Mouse (Mus musculus) cerebellum, postnatal 36 days (tissue): Measurements from ENCODE around the gene Gemin4.
"Not testable (repeated sequence)": the region's sequence is repeated elsewhere in the genome, so short reads cannot be mapped to it uniquely, and the experiment has no call there.

Experiments used
- DNase-seq, 2 experiments: peaks; one replicate each; pipeline ENCODE4 v3.0.0; 2021 to 2022; ENCODE audit warnings: mixed read lengths in 2 of 2

The Gemin4 gene

GRCm38 (mm10) chr11:76216049-76216540, 1.4 kb downstream of the Gemin4 start:
- no peak for DNase-seq

DNA sequence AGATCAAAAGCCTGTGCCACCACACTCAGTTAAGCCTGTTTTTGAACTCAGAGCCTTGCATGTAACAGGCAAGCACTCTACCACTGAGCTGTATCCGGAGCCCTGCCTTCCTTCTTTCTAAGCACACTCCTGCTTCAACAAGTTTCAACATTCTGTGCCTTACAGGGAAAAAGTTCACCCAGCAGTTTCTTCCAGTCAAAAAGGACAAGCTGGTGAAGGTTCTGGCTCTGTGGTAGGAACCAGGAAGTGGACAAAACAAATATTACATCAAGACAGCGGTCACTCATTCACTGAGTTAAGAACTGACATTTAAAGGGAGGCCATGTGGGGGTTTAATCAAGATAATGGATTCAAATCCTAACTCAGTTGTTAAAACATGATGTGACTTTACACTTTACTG, 2.5 kb downstream of the Gemin4 start:
- no peak for DNase-seq

GRCm38 (mm10) chr11:76213841-76214240, 3.6 kb downstream of the Gemin4 start:
- no peak for DNase-seq

DNA sequence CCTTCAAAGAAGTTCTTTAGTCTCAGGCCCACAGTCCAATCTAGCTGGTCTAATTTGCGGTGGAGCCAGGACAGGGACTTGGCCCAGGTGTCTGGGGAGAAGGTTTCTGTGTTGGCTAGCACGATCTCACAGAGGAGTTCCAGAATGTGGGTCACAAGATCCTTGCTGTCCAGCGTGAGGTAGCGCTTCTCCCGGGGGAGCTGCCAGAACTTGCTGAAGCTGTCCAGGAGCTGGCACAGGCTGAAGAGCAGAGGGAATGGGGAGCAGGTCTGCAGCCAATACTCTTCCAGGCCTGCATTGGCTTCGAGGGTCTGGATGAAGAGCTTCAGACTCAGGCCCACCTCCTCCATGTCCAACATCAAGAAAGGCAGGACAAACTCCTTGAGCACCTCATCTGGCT, 5.9 kb downstream of the Gemin4 start:
- DNase-seq, result not testable (repeated sequence)

DNA sequence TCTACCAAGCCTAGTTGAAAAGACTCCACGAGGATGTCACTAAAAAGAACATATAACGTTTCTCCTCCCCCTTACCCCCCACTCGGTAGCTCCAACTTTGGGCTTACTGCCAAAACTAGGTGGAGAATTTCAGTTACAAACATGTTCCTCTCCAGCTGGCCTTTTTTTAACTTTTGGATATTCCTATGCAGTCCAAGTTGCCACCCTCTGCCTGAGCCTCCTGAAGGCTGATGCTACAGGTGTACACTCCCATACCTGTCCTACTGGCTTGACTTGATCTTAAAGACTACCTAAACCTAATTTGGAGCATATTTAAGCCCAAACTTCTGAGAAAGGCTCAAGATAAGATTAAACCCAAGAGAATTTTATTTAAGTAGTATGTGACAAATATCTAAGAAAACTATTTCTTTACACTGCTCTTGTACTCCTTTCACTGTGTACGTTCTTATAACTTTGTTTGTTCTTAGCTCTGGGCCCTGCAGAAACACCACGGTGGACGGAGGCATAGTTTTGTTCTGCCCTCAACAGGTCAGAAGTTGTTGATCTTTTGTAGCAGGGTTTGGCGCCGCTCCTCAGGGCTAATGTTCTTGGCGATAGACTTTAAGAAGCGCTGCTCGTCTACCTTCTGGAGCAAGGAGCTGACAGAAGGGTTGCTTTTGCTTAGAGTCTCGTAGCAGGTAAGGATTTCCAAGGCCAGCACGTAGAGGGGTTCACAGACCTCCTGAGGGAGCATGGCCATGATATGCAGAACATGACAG, 7.1 kb downstream of the Gemin4 start:
- DNase-seq, result no peak

GRCm38 (mm10) chr11:76206793-76207192, 10.7 kb downstream of the Gemin4 start:
- DNase-seq, result no peak

- DNase-seq, result peak; percentile 87 to 93
Observed at GRCm38 (mm10) chr11:76201761-76202674, 15.4 kb downstream of the Gemin4 start.

DNA sequence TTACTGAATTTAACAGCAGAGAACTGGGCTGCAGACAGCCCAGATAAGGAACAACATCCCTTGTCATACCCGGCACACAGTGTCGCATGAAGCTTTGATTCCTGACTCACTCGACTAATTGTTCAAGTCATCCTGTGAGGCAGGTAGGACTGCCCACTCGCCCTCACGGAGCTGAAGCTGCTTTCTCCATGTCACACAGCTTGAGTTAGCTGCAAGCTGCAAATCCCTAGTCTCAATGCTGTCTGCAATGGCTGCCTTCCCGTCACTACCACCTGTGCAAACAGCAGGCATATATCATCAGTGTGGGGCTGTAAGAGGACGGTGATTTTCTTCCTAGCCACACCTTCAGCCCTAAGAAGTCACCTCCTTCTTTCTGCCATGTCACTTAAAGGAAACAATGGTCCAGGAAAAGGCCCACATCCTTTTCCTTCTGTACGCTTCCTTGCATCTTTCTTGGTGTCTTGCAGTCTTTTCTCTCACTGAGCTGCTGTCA, 20.4 kb downstream of the Gemin4 start:
- no peak for DNase-seq

- DNase-seq, result no peak
Observed at GRCm38 (mm10) chr11:76196275-76196976, 21.0 kb downstream of the Gemin4 start.

GRCm38 (mm10) chr11:76186908-76187307, 30.6 kb downstream of the Gemin4 start:
- DNase-seq, result no peak

- DNase-seq, result no peak
Observed at GRCm38 (mm10) chr11:76183745-76184144, 33.7 kb downstream of the Gemin4 start.

DNA sequence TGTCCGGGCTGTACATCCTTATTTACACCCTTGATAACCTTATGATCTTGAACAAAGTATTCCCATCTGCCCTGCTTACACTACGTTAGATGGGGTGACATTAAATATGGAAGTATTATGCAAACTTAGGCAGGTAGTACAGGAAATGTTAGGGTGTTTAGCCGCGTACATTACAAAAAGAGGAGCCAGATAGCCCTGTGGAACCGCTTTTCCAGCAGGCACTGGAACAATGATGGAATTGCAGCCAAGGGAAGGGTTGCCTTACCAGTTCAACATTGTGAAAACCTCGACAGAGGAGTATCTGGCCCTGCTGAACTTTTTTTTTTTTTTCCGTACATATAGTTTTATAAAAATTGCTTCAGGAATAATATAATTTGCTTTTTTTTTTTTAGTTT, 37.3 kb downstream of the Gemin4 start:
- no peak for DNase-seq

DNA sequence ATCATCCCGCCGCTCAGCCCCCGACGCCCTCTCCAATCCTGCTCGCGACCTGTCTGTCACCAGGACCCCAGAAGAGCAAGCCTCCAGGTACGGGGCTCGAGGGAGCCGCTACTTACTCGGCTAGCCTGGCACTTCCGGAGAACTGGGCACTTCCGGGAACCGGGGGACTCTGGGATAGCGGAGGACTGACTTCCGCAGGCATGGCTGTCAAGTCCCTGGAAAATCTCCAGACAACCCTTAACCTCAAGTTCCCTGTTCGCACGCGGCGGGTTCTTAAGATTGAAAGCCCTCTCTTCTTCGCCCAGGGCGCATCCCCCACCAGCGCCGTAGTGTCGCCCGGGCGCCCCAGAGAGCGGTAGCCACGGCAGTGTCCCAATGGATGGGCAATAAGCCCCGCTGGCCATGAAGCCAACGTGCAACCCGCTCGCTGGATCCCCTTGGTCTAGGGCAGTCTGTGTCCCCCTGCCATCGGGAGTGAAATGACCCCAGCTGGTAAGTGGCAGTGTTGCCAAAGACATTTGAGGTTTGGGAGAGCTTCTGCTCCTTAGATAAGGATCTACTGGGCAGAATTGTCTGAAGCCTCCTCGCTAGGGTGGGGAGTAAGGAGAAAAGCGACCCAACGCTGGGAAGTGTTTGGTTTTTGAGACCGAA, 37.8 kb downstream of the Gemin4 start, which contains the start of the genes Vps53 and Fam57a:
Vps53 (minus strand) TSS at position 153 of the 651 bp plus-strand sequence.
Fam57a (plus strand) TSS at position 177 of the 651 bp plus-strand sequence.
- DNase-seq, result peak; percentile 91 to 93

DNA sequence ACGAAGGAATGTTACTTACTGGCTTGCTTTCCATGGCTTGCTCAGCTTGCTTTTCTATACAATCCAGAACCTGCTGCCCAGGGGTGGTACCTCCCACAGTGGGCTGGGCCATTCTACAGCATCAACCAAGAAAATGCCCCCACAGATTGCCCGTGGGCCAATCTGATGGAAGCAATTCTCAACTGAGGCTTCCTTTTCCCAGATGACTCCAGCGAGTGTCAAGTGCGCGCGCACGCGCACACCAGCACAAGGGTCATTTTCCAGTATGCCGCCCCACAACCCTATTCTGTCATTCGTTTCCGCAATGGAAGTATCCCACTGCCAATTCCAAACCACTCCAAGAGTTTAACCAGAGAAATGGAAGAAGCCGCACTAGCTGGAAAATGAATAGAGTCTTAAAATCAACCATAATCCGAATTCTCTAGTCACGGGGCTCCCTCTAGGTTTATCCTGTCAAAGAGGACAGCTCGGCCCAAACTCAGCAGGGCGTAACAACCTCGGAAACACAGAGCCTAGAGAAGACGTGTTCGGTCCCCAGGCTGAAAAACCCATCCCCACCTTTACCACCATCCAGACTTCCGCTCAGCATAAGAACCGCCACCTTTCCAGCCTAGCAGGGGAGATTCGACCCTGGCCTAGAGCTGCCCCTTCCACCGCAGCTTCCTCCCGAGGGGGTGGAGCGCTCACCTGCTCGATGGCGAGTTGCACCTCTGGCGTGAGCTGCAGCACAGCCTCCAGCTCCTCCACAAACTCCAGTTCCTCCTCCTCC, 38.6 kb downstream of the Gemin4 start:
- DNase-seq, result peak in 1 of 2 experiments; percentile 24

- DNase-seq, result peak; percentile 48 to 58
Observed at GRCm38 (mm10) chr11:76170207-76170606, 47.3 kb downstream of the Gemin4 start.

DNA sequence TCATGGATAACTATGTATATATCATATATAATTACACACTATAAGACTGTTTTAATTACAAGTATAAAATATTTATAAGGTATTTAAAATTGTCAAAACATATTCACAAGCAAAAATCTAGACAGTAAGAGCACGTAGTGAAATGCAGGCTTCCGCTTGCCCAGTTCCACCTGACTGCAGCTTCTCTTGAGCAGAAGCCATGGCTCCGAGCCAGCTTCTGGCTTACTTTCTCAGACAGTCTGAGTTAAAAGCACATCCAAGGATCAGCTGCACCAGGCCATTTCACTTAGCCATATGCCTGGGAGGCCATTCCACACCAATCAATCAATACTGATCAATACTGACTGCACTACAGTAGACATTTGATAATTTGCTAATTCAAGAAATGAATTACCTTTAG, 48.5 kb downstream of the Gemin4 start:
- DNase-seq, result peak; percentile 52 to 56

GRCm38 (mm10) chr11:76167079-76167765, 50.2 kb downstream of the Gemin4 start:
- peak; percentile 72 to 86 for DNase-seq

DNA sequence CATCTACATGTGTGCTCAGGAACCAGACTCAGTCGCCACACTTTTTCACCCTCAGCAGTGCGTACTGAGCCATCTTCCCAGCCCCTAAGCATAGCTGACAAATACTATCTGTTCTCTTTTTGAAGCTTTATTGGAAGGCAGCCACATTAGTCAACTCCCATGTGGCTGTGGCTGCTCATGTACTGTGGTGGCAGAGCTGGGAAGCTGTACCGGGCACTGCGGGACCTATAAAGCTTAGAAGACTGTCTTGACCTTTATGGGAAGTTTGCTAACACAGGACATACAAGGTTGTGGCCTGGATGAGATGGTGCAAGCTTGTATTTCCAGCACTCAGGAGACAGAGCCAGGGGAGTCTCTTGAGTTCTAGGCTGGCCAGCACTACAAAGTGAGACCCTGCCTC, 50.8 kb downstream of the Gemin4 start:
- DNase-seq, result no peak
